In genomic region chr9:96530674-96531081, GRCm38 (mm10) we compare ENCODE assay signal across 9 mouse cellular contexts. TPM values are rescaled to one million over a fixed set of nuclear protein-coding genes. Genes with fewer than 3 reads are reported as not detected.
DNase-seq lines count a peak whose midpoint lies in the region.
"Had no signal": no experiment of that assay in that cellular context is flagged by ENCODE, and none has a peak within 500 bp of the region (broad histone marks: within the 10 kb centered on the region; RNA-seq: fewer than 3 reads in every experiment).

No protein-coding gene starts in this region.

- peak; percentile 33 to 55 for DNase-seq in heart, adult 18-20 months
- DNase-seq in heart, postnatal 25 days (ENCODE audit: low spot score) = no peak
- DNase-seq in adipocyte (ENCODE audit: low spot score) = peak; percentile 64
- peak; percentile 38 for DNase-seq in gastrocnemius, postnatal 10 days
- no peak for DNase-seq in limb, embryonic 10.5 days (ENCODE audit: low spot score)
- DNase-seq in testis, postnatal 10 days (ENCODE audit: low spot score) = peak; percentile 49
- DNase-seq in left cerebral cortex, adult 18-20 months (ENCODE audit: low spot score in 2 of 2) = no peak
- DNase-seq in left cerebral cortex, postnatal 36 days (ENCODE audit: low spot score in 2 of 2) = no peak

- intact Hi-C loops in heart, postnatal 25 days (cut with DNase I) = no loop called here
- intact Hi-C loops in left cerebral cortex, postnatal 36 days (cut with DNase I) = no loop called here

- H3K9me3 ChIP-seq in limb, embryonic 10.5 days (replicated peaks) = no peaks in the 10 kb centered on the region

- H3K36me3 ChIP-seq in limb, embryonic 10.5 days = no peaks in the 10 kb centered on the region

- 66% methylated on average over 11 of the region's 11 CpGs for WGBS in limb, embryonic 10.5 days

- peaks cover 15% of the 10 kb centered on the region; the same call in 1 of the 2 replicates for H3K4me1 ChIP-seq in limb, embryonic 10.5 days

- H3K27me3 ChIP-seq in limb, embryonic 10.5 days (ENCODE audit: low read depth, poor library complexity, severe bottlenecking) = no peaks in the 10 kb centered on the region
- H3K27me3 ChIP-seq: Patski had no signal

- 0 out of 2 replicates have a peak overlapping the region, but pooled peaks have one; percentile 14 for H3K27ac ChIP-seq in limb, embryonic 10.5 days

- no peak overlapping the region for H3K4me3 ChIP-seq in limb, embryonic 10.5 days

RNA-seq across cellular contexts. Expression of gene Gm28729, which starts 5.6 kb away (rescaled TPM):
- not detected for total RNA-seq in heart, adult 18-20 months (2021)
- not detected for total RNA-seq in heart, postnatal 25 days (2021)
- total RNA-seq in gastrocnemius, postnatal 10 days (2021) = 1 to 10 TPM in 1 of 2 experiments, under 1 TPM in 1; 0.89 to 1.3 TPM
- polyA plus RNA-seq in limb, embryonic 10.5 days (2016; fragmentation: Nextera tagmentation; extraction: Ambion mirVana) = not detected in 2 replicates
- under 1 TPM; 0.16 to 0.42 TPM for total RNA-seq in left cerebral cortex, adult 18-20 months (2021)
- total RNA-seq in left cerebral cortex, postnatal 36 days (2021) = not detected
- polyA plus RNA-seq: Patski had no signal

RNA-seq across cellular contexts. Expression of gene Rnf7, which starts 52.2 kb away (rescaled TPM):
- 10 to 100 TPM; 71.2 to 86.4 TPM for total RNA-seq in heart, adult 18-20 months (2021)
- total RNA-seq in heart, postnatal 25 days (2021) = 10 to 100 TPM; 71.2 to 85.8 TPM
- total RNA-seq in gastrocnemius, postnatal 10 days (2021) = 10 to 100 TPM; 75.8 to 85.4 TPM
- polyA plus RNA-seq in limb, embryonic 10.5 days (2016; fragmentation: Nextera tagmentation; extraction: Ambion mirVana) = 257 and 265 TPM in 2 replicates
- 10 to 100 TPM; 59.8 to 64.8 TPM for total RNA-seq in left cerebral cortex, adult 18-20 months (2021)
- total RNA-seq in left cerebral cortex, postnatal 36 days (2021) = 10 to 100 TPM; 56.2 to 63.1 TPM

Comparison
In these comparisons a context has a peak if more than half of its experiments do, and no peak if none do; other contexts are left out.
1. DNase-seq: peak in heart, adult 18-20 months (2 of 2), adipocyte (single experiment), gastrocnemius, postnatal 10 days (single experiment) and testis, postnatal 10 days (single experiment); none in heart, postnatal 25 days (single experiment), limb, embryonic 10.5 days (single experiment), left cerebral cortex, adult 18-20 months (0 of 2) and left cerebral cortex, postnatal 36 days (0 of 2).